Mouse (Mus musculus): Measurements from ENCODE around the gene Atrx.
"Not testable (repeated sequence)": the region's sequence is repeated elsewhere in the genome, so short reads cannot be mapped to it uniquely, and the experiment has no call there.

Gene Atrx

DNA sequence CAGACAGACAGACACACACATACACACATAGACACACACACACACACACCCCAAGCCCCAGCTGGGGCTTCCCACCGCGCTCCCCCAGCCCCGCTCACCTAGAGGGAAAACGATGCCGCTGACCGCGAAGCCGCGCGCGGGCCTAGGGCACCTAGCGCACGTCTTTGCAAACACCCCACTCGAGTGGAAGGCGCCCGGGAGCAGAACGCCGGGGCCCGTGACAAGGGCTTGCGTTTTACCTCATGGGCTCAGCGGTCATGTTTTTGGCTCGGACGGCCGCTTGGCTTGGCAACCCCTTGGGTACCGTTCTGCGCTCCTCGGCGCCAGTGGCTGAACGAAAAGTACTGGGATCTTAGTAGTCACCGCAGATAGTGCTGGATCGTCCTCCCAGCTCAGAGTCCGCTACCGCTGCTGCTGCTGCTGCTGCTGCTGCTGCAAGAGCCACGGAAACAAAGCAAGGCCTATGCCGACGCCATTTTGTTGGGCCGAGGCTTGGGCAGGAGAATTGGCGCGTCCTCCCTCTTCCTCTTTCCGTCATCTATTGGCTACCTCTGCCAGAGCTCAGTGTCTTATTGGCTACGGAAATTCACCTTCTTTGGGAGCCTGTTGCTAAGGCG is at the start of gene Atrx:
Atrx (minus strand) TSS at position 543 of the 617 bp plus-strand sequence.
- in situ Hi-C loops (cut with MseI, MboI), result no loop called here

DNA sequence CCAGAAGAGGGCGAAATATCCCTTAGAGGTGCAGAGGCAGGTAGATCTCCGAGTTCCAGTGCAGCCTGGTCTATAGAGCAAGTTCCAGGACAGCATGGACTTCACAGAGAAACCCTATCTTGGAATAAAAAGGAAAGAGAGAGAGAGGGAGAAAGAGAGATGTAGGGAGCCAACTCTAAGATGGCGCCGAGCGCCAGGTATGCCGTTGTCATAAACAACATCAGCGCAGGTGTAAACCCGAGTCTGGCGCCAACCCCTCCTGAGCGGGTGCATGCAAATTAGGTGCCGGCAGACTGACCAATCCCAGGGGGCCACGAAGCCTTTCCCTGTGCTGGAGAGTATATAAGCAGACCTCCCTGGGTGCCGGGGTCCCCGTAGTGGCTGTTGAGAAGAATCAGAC is 27.9 kb upstream of the Atrx start:
- in situ Hi-C loops (cut with MseI, MboI), result not testable (repeated sequence)

- in situ Hi-C loops (cut with MseI, MboI), result no loop called here
These were observed 24.8 kb upstream of the Atrx start for GRCm38 (mm10) chrX:105953999-105954398.

GRCm38 (mm10) chrX:105946357-105946756 is 17.2 kb upstream of the Atrx start:
- in situ Hi-C loops (cut with MseI, MboI), result no loop called here

DNA sequence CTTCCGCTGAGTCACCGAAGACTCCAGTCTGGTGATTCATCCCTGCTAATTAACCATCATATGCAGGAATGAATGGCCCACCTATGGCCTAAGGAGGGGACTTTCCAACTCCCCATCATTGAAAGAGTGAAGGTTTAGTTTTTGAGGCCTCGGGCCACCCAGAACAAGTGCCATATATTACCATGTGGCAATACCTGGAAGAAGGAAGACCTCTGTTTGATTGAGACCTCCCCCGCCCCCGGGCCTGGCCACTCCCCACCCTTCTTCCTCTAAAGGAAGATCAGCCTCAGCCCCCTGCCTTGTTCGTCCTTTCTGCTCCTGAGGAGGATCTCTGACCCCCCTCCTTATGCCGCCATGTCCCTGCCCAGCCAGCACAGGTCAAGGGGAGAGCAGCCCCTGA is 10.0 kb upstream of the Atrx start:
- in situ Hi-C loops (cut with MseI, MboI), result no loop called here

- in situ Hi-C loops (cut with MseI, MboI), result no loop called here
These were observed 8.5 kb upstream of the Atrx start for GRCm38 (mm10) chrX:105937736-105938135.

DNA sequence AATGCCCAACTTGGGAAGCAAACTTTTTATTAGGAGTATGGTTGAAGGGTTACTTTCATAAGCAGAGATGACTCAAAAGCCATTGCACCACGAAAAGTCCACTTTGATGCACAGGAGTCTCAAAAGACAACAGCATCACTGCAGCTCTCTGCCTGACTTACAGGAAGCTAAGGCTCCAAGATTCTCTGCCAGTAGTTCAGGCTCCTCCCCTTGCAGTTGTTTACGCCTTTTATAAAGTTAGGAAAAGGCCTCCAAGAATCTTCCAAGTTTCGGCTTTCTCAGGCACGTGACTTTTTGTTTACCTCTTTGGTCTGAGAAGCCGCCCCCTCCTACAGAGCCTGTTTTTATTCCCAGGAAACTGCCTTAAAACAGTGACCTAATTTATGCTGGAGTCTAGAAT is 5.1 kb upstream of the Atrx start:
- in situ Hi-C loops (cut with MseI, MboI), result no loop called here

DNA sequence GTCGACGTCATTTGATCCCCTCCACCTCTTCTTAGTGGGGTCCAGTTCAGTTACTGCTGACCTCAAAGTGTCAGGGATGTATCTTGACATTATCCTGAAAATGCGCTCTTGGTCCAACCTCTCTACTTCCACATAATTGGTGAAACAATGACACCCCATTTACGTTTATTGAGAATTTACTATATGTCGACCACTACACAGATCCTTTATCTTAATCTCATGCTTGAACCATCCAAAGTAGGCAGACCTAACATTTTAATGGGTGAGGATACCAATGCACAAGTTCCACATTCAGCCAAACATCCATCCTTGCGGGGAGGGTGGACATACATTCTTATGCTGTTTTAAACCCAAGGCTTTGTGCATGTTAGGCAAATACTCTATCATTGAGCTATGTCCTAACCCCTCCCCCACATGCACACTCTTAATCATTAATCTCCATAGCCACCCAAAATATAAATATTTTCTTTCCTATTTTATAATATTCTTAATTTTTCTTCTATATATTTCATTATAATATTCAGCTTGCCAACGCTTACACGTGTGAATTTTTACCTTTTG is 355 bp upstream of the Atrx start:
- in situ Hi-C loops (cut with MseI, MboI), result no loop called here

GRCm38 (mm10) chrX:105927941-105928860 is 1.0 kb downstream of the Atrx start:
- in situ Hi-C loops (cut with MseI, MboI), result no loop called here

DNA sequence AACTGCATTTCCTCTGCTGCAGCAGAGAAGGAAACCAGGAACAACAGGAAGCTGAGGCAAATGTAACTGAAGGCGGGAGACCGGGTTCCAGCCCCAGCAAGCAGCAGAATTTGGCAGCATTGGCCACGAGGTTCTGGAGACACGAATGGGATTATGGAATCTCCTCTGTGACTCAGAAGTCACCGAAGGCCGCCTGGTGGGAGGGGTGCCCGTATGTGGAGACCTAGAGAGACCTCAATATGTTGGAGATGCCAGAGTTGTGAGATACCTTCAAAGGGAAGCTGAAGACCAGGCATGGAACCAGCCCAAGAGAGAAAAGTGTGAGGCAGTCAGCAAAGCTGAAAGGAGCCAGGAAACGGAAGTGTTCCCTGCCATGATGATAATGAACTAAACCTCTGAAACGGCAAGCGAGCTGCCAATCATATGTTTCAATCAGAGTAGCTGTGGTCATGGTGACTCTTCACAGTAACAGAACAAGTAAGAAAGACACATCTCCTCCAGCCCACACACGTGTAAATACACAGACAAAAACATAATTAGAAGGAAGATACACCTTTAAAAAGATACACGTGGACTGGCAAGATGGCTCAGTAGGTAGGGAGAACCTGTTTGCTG is 3.0 kb downstream of the Atrx start:
- in situ Hi-C loops (cut with MseI, MboI), result no loop called here

DNA sequence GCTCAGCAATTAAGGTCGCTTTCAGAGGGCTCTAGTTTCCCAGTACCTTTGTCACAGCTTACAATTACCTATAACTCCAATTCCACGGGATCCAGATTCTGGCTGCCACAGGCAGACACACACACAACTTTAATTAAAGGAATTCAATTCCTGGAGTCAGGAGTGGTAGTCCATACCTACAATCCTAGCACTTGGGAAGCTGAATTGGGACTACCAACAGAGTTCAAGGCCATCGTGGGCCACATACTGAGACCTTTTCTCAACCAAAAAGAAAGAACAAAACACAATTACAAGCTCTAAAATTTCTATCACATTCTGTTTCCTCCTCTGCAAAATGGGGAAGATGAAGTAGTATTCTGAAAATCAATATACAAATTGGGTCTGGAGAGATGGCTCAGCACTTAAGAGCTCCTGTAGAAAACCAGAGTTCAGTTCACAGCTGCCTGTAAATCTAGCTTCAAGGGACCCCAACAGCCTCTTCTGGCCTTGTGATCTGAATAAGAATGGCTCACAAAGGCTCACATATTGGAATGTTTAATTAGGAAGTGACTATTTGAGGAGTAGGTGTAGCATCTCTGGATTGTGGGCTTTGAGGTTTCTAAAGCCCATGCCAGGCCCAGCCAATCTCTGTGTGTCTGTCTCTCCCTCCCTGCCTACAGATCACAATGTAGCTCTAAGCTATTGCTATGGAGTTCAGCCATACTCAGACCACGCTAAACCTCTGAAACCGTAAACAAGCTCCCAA is 4.7 kb downstream of the Atrx start:
- in situ Hi-C loops (cut with MseI, MboI), result no loop called here

DNA sequence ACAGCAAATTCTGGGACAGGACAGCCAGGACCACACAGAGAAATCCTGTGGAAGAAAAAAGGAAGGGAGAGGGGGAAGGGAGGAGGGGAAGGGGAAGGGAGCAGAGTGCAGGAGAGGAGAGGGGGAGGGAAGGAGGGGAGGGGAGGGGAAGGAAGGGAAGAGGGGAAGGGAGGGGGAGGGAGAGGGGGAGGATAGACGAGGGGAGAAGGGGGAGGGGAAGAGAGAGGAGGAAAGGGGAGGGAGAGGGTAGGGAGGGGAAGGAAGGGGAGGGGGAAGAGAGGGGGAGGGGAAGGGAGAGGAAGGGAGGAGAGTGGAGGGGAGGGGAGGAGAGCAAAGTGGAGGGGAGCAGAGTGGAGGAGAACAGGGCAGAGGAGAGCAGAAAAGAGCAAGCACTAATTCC is 5.3 kb downstream of the Atrx start:
- in situ Hi-C loops (cut with MseI, MboI), result no loop called here

DNA sequence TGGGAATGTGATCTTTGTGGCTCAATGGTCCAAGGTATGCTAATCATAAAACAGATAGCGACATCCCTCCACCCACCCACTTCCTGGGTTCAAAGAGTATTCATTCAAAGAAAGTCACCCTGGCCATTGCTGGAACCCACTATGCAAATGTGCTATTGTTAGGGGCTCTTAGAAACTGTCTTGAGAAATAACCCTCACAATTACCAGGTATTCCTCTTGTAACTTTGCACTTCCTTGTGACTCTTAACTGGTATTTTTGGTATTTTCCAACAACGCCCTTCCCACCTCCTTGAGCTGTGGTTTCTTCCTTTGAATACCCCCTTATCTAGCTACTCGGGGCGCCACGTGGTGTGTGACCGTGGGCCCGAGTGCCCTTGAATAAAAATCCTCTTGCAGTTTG is 6.2 kb downstream of the Atrx start:
- in situ Hi-C loops (cut with MseI, MboI), result not testable (repeated sequence)

GRCm38 (mm10) chrX:105921421-105921820 is 7.8 kb downstream of the Atrx start:
- in situ Hi-C loops (cut with MseI, MboI), result no loop called here

DNA sequence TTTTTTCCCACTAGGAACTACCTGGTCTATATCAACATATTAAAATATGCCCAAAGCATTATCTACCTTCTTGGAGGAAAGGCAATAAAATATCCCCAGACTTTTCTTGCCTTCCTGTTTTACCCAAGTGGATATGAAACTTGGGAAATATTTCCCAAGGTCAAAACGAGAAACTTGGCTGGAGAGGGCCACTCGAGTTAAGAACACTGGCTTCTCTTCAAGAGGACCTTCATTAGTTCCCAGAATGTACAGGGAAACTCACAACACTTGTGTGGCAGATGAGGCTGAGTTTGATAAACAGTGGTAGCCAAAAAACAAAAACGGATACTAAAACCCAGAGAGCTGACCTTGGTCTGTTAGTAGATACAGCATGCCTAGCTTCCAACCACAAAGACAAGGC is 17.5 kb downstream of the Atrx start:
- in situ Hi-C loops (cut with MseI, MboI), result no loop called here

DNA sequence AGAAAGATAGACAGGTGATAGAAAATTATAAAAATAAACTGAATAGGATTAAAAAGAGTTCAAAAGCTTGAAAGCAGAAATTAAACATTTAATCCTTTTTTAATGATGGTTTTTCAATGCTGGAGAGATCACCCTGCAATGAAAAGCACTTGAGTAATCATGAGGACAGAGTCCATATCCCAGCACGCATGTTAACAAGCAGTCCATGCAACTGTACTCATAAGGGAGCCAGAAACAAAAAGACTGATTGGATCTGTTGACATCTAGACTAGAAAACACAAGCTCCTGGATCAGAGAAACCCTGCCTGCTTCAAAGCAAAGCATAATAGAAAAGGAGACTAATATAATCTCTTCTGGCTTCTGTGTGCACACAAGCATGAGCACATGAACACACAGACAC is 27.6 kb downstream of the Atrx start:
- in situ Hi-C loops (cut with MseI, MboI), result no loop called here

- in situ Hi-C loops (cut with MseI, MboI), result no loop called here
These were observed 42.3 kb downstream of the Atrx start for GRCm38 (mm10) chrX:105886921-105887320.

GRCm38 (mm10) chrX:105864367-105864766 is 64.8 kb downstream of the Atrx start:
- in situ Hi-C loops (cut with MseI, MboI), result no loop called here

- in situ Hi-C loops (cut with MseI, MboI), result no loop called here
These were observed 104.7 kb downstream of the Atrx start for GRCm38 (mm10) chrX:105824462-105824861.

GRCm38 (mm10) chrX:105794806-105795403 is 134.3 kb downstream of the Atrx start:
- in situ Hi-C loops (cut with MseI, MboI), result no loop called here

GRCm38 (mm10) chrX:105773281-105773680 is 155.9 kb downstream of the Atrx start:
- in situ Hi-C loops (cut with MseI, MboI), result no loop called here
